ENCODE assay signal across 19 mouse cellular contexts in the genomic region with DNA sequence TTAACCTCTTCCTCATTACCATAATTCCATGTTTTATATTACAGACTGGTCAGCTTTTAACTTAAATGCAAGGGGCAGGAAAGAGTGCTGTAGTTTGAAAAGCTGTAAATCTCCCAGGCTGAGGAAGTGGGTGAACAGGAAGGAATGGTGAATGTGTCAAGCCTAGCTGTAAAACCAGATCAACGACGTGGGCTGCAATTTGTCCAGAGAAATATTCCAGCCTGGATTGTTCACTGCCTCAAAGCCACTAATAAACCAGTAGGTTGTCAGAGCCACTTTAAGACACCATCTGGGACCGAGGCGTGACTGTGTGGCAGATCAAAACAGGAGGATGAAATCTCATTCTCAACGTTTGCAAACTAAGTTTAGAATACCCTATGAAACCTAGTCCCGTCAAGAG.
DNase-seq lines count a peak whose midpoint lies in the region; ATAC-seq lines count a peak whose summit lies in the region.
"Had no signal": no experiment of that assay in that cellular context is flagged by ENCODE, and none has a peak within 500 bp of the region (broad histone marks: within the 10 kb centered on the region; RNA-seq: fewer than 3 reads in every experiment).

No protein-coding gene starts in this region.

- H3K27me3 ChIP-seq in kidney, embryonic 15.5 days = no peaks in the 10 kb centered on the region
- peaks cover 14% of the 10 kb centered on the region; the same call in 1 of the 2 replicates for H3K27me3 ChIP-seq in limb, embryonic 10.5 days (ENCODE audit: low read depth, poor library complexity, severe bottlenecking)
- H3K27me3 ChIP-seq in heart, embryonic 10.5 days (ENCODE audit: insufficient read depth, poor library complexity, severe bottlenecking) = no peaks in the 10 kb centered on the region
- H3K27me3 ChIP-seq: embryonic facial prominence, embryonic 15.5 days; heart, embryonic 13.5 days; limb, embryonic 15.5 days; midbrain, embryonic 13.5 days; neural tube, embryonic 15.5 days had no signal

- no peaks in the 10 kb centered on the region for H3K36me3 ChIP-seq in kidney, embryonic 15.5 days
- no peaks in the 10 kb centered on the region for H3K36me3 ChIP-seq in limb, embryonic 10.5 days
- H3K36me3 ChIP-seq in heart, embryonic 10.5 days = no peaks in the 10 kb centered on the region
- H3K36me3 ChIP-seq: embryonic facial prominence, embryonic 15.5 days; forebrain, embryonic 10.5 days; heart, embryonic 13.5 days; hindbrain, embryonic 10.5 days; limb, embryonic 15.5 days; midbrain, embryonic 13.5 days; neural tube, embryonic 15.5 days had no signal

- no peak overlapping the region for H3K4me3 ChIP-seq in kidney, embryonic 15.5 days (replicated peaks)
- H3K4me3 ChIP-seq in limb, embryonic 10.5 days = no peak overlapping the region
- no peak overlapping the region for H3K4me3 ChIP-seq in heart, embryonic 10.5 days
- H3K4me3 ChIP-seq: embryonic facial prominence, embryonic 15.5 days; forebrain, embryonic 10.5 days; heart, embryonic 13.5 days; hindbrain, embryonic 10.5 days; limb, embryonic 15.5 days; midbrain, embryonic 13.5 days; myocyte; neural tube, embryonic 15.5 days had no signal

- H3K4me1 ChIP-seq in kidney, embryonic 15.5 days = peaks cover 13% of the 10 kb centered on the region; the same call in 1 of the 2 replicates
- H3K4me1 ChIP-seq in limb, embryonic 10.5 days = peaks cover 44% of the 10 kb centered on the region
- no peaks in the 10 kb centered on the region for H3K4me1 ChIP-seq in heart, embryonic 10.5 days
- H3K4me1 ChIP-seq: embryonic facial prominence, embryonic 15.5 days; forebrain, embryonic 10.5 days; midbrain, embryonic 13.5 days; neural tube, embryonic 15.5 days had no signal

- DNase-seq in kidney, postnatal 25 days = no peak
- DNase-seq in right cerebral cortex, adult 2 months (ENCODE audit: low spot score in 2 of 2) = peak; percentile 33 to 34
- no peak for DNase-seq in right cerebral cortex, postnatal 4 days
- peak; percentile 57 for DNase-seq in limb, embryonic 10.5 days (ENCODE audit: low spot score)
- no peak for DNase-seq in layer of hippocampus, adult 18-20 months (ENCODE audit: low spot score in 2 of 2)
- DNase-seq in heart, embryonic 10.5 days (ENCODE audit: low spot score) = no peak
- DNase-seq: adrenal gland, postnatal 10 days; cerebellum, adult 18-20 months; lung, postnatal 4 days; thymus, adult 2 months had no signal

- no peaks in the 10 kb centered on the region for H3K9me3 ChIP-seq in kidney, embryonic 15.5 days (replicated peaks)
- no peaks in the 10 kb centered on the region for H3K9me3 ChIP-seq in limb, embryonic 10.5 days (replicated peaks)
- H3K9me3 ChIP-seq in heart, embryonic 10.5 days = no peaks in the 10 kb centered on the region
- H3K9me3 ChIP-seq: embryonic facial prominence, embryonic 15.5 days; forebrain, embryonic 10.5 days; heart, embryonic 13.5 days; hindbrain, embryonic 10.5 days; limb, embryonic 15.5 days; midbrain, embryonic 13.5 days; neural tube, embryonic 15.5 days had no signal

- ATAC-seq in kidney, embryonic 15.5 days (replicated peaks; ENCODE audit: low FRiP score) = peak; percentile 58
- ATAC-seq: midbrain, embryonic 13.5 days had no signal

- no peak overlapping the region for H3K4me2 ChIP-seq in kidney, embryonic 15.5 days
- H3K4me2 ChIP-seq: embryonic facial prominence, embryonic 15.5 days; heart, embryonic 13.5 days; limb, embryonic 15.5 days; midbrain, embryonic 13.5 days; neural tube, embryonic 15.5 days had no signal

- 22% methylated on average over 6 of the region's 6 CpGs for WGBS in kidney, embryonic 15.5 days
- WGBS in limb, embryonic 10.5 days = 19% methylated on average over 6 of the region's 6 CpGs
- 68% methylated on average over 6 of the region's 6 CpGs for WGBS in heart, embryonic 10.5 days

- no peak overlapping the region for H3K9ac ChIP-seq in kidney, embryonic 15.5 days
- H3K9ac ChIP-seq: embryonic facial prominence, embryonic 15.5 days; heart, embryonic 13.5 days; limb, embryonic 15.5 days; midbrain, embryonic 13.5 days; neural tube, embryonic 15.5 days had no signal

- H3K27ac ChIP-seq in kidney, embryonic 15.5 days = peak overlapping the region; percentile 79
- 0 out of 2 replicates have a peak overlapping the region, but pooled peaks have one; percentile 51 for H3K27ac ChIP-seq in limb, embryonic 10.5 days
- no peak overlapping the region for H3K27ac ChIP-seq in heart, embryonic 10.5 days
- H3K27ac ChIP-seq: embryonic facial prominence, embryonic 15.5 days; forebrain, embryonic 10.5 days; heart, embryonic 13.5 days; hindbrain, embryonic 10.5 days; limb, embryonic 15.5 days; midbrain, embryonic 13.5 days; neural tube, embryonic 15.5 days had no signal

Comparison
In these comparisons a context has a peak if more than half of its experiments do, and no peak if none do; other contexts are left out.
1. DNase-seq: peak in right cerebral cortex, adult 2 months (2 of 2) and limb, embryonic 10.5 days (single experiment); none in kidney, postnatal 25 days (0 of 2), right cerebral cortex, postnatal 4 days (single experiment), layer of hippocampus, adult 18-20 months (0 of 2) and heart, embryonic 10.5 days (single experiment).